Mouse (Mus musculus): ENCODE data around the gene 5430402E10Rik. TPM values are rescaled to one million over a fixed set of nuclear protein-coding genes. Genes with fewer than 3 reads are reported as not detected.

Gene 5430402E10Rik
- not detected for polyA plus RNA-seq (2015; fragmentation: Illumina TruSeq; extraction: RNeasy Lipid Tissue Mini Kit (QIAGEN cat#74804); ENCODE audit: insufficient read depth, low replicate concordance)

GRCm38 (mm10) chrX:77924962-77925361 lies at the start of gene 5430402E10Rik:
TSS of gene 5430402E10Rik (minus strand) at chrX:77925062.

Other genes with a start within 250 kb of the 5430402E10Rik start
- gene Prkx, start 128.8 kb downstream of the 5430402E10Rik start, polyA plus RNA-seq (2015; fragmentation: Illumina TruSeq; extraction: RNeasy Lipid Tissue Mini Kit (QIAGEN cat#74804); ENCODE audit: insufficient read depth, low replicate concordance), result 34.5 TPM
- not detected for gene Pbsn, start 71.4 kb downstream of the 5430402E10Rik start, polyA plus RNA-seq (2015; fragmentation: Illumina TruSeq; extraction: RNeasy Lipid Tissue Mini Kit (QIAGEN cat#74804); ENCODE audit: insufficient read depth, low replicate concordance)
- not detected for gene Gm14744, start 60.3 kb downstream of the 5430402E10Rik start, polyA plus RNA-seq (2015; fragmentation: Illumina TruSeq; extraction: RNeasy Lipid Tissue Mini Kit (QIAGEN cat#74804); ENCODE audit: insufficient read depth, low replicate concordance)
- gene Obp1a, start 166.3 kb upstream of the 5430402E10Rik start, polyA plus RNA-seq (2015; fragmentation: Illumina TruSeq; extraction: RNeasy Lipid Tissue Mini Kit (QIAGEN cat#74804); ENCODE audit: insufficient read depth, low replicate concordance), result not detected
- gene Gm5938, start 200.4 kb upstream of the 5430402E10Rik start, polyA plus RNA-seq (2015; fragmentation: Illumina TruSeq; extraction: RNeasy Lipid Tissue Mini Kit (QIAGEN cat#74804); ENCODE audit: insufficient read depth, low replicate concordance), result not detected

Measured in spleen, adult 10 weeks (tissue).